Mouse (Mus musculus): ENCODE measurements around the gene Klrk1. TPM values are rescaled to one million over a fixed set of nuclear protein-coding genes. Genes with fewer than 3 reads are reported as not detected.

Klrk1 gene
- not detected in 2 replicates for polyA plus RNA-seq (2012; rRNA removed; ENCODE audit: low replicate concordance)

GRCm38 (mm10) chr6:129623735-129624134 lies at the start of gene Klrk1:
Gene Klrk1, minus strand, starts transcription at chr6:129623864.

GRCm38 (mm10) chr6:129660589-129660988 lies 36.9 kb upstream of the Klrk1 start, which contains the start of gene Klrc2:
Gene Klrc2, minus strand, starts transcription at chr6:129660689.

GRCm38 (mm10) chr6:129643237-129643636 lies 19.6 kb upstream of the Klrk1 start, which contains the start of gene Klrc3:
Gene Klrc3, minus strand, starts transcription at chr6:129643337.

GRCm38 (mm10) chr6:129591508-129591907 lies 32.2 kb downstream of the Klrk1 start, which contains the start of gene Klrd1:
Gene Klrd1, plus strand, starts transcription at chr6:129591782.

GRCm38 (mm10) chr6:129577605-129578004 lies 46.1 kb downstream of the Klrk1 start, which contains the start of gene Klre1:
Gene Klre1, plus strand, starts transcription at chr6:129577905.

Other genes starting within 250 kb of the Klrk1 start
- not detected in 2 replicates for gene Clec12b, start 238.0 kb downstream of the Klrk1 start, polyA plus RNA-seq (2012; rRNA removed; ENCODE audit: low replicate concordance)
- 0.06 and 0.47 TPM in 2 replicates for gene Clec1b, start 226.6 kb downstream of the Klrk1 start, polyA plus RNA-seq (2012; rRNA removed; ENCODE audit: low replicate concordance)
- 0.06 and 0.34 TPM in 2 replicates for gene Clec9a, start 215.0 kb downstream of the Klrk1 start, polyA plus RNA-seq (2012; rRNA removed; ENCODE audit: low replicate concordance)
- gene Clec1a, start 171.9 kb downstream of the Klrk1 start, polyA plus RNA-seq (2012; rRNA removed; ENCODE audit: low replicate concordance), result 0.14 and 0.46 TPM in 2 replicates
- not detected in 2 replicates for gene Olr1, start 116.7 kb downstream of the Klrk1 start, polyA plus RNA-seq (2012; rRNA removed; ENCODE audit: low replicate concordance)
- not detected in 2 replicates for gene Tmem52b, start 111.3 kb downstream of the Klrk1 start, polyA plus RNA-seq (2012; rRNA removed; ENCODE audit: low replicate concordance)
- 11.0 and 14.0 TPM in 2 replicates for gene Gabarapl1, start 90.7 kb downstream of the Klrk1 start, polyA plus RNA-seq (2012; rRNA removed; ENCODE audit: low replicate concordance)
- gene Klre1, start 46.0 kb downstream of the Klrk1 start, polyA plus RNA-seq (2012; rRNA removed; ENCODE audit: low replicate concordance), result not detected in 2 replicates
- gene Klrd1, start 32.1 kb downstream of the Klrk1 start, polyA plus RNA-seq (2012; rRNA removed; ENCODE audit: low replicate concordance), result not detected in 2 replicates
- not detected in 2 replicates for gene Klrc3, start 19.5 kb upstream of the Klrk1 start, polyA plus RNA-seq (2012; rRNA removed; ENCODE audit: low replicate concordance)
- not detected in 2 replicates for gene Klrc2, start 36.8 kb upstream of the Klrk1 start, polyA plus RNA-seq (2012; rRNA removed; ENCODE audit: low replicate concordance)
- gene Klrc1, start 55.1 kb upstream of the Klrk1 start, polyA plus RNA-seq (2012; rRNA removed; ENCODE audit: low replicate concordance), result not detected in 2 replicates
- gene Klri1, start 93.3 kb upstream of the Klrk1 start, polyA plus RNA-seq (2012; rRNA removed; ENCODE audit: low replicate concordance), result not detected in 2 replicates
- gene Klri2, start 116.6 kb upstream of the Klrk1 start, polyA plus RNA-seq (2012; rRNA removed; ENCODE audit: low replicate concordance), result not detected in 2 replicates
- gene Gm156, start 160.4 kb upstream of the Klrk1 start, polyA plus RNA-seq (2012; rRNA removed; ENCODE audit: low replicate concordance), result not detected in 2 replicates
- not detected in 2 replicates for gene Gm17631, start 238.8 kb upstream of the Klrk1 start, polyA plus RNA-seq (2012; rRNA removed; ENCODE audit: low replicate concordance)

Data from duodenum, adult 2 months (tissue).